Mouse (Mus musculus) heart, postnatal 0 days (tissue): Measurements from ENCODE around the gene Prnd.
A peak's percentile ranks its signal among the peaks of the same experiment; 100 is the strongest.

ENCODE experiments used
- CTCF ChIP-seq: IDR thresholded peaks from 2 replicates; pipeline ENCODE4 v1.5.1; 2016; ENCODE audit warnings: antibody characterized with exemption, control low read depth, low read depth
- EP300 ChIP-seq: IDR thresholded peaks from 2 replicates; pipeline ENCODE4 v1.6.1; 2016; ENCODE audit warnings: antibody characterized with exemption, low read depth

- TF ChIP-seq CTCF (peak; percentile 73), EP300 (no peak)
Observed at GRCm38 (mm10) chr2:131949767-131950597, 679 bp upstream of the Prnd start.
